Mouse (Mus musculus) urinary bladder, postnatal 14 days (tissue): ENCODE data around the gene Rbpjl.

Source experiments
- DNase-seq: peaks from one replicate; pipeline ENCODE4 v3.0.0; 2021; ENCODE audit warnings: low spot score

Gene Rbpjl

GRCm38 (mm10) chr2:164402906-164403305 lies at the start of gene Rbpjl:
Gene Rbpjl, plus strand, starts transcription at chr2:164403141.
- DNase-seq, result peak; percentile 84

DNA sequence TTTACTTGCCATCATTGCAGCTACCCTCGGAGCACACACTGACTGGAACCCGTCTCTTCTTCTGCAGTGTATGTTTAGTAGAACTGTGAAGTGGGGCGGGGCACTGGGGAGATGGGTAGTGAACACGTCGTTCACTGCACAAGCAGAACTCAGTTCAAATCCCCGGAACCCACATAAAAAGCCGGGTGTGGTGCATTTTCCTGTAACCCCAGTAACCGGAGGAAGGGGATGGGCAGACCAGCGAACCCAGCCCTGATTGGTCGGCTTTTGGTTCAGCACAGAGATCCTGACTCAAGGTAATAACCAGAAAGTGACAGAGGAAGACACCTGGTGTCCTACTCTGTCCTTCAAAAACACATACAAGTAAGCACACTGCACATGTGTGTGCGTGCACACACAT lies 49.6 kb upstream of the Rbpjl start:
- DNase-seq, result no peak

DNA sequence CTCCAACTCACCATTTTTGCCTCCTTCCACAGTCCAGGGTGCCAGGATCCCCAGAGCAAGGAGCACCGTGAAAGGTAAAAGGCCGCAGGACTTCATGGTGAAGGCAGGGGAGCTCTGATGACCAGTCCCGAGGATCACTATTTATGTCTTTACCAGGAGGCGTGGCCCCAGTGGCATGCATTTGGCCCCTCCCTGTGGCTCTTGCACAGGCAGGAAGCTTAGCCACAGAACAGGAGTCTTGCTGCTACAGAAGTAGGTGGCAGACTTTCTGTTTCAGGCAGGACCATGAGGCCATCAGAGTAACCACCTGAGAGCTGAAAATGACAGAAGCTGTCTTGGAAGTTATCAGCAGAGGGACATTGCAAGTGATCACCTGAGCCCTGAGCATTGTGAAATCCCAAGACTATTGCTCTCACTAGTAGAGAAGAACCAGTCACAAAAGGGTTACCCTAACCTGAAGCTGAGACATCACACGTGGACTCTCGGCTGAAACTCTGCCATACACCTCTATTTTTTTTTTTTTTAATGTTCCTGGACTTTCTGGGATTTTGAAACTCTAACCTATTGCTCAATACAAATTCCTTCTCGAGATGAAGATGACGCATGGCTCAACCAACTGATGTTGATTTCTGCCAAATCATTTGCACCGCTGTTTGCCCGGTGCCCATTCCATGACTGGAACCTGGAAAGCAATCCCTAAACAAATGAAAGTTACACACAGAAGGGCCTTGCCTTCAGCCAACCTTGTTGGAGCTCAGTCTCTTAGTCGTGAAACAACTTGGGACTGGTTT lies 46.6 kb upstream of the Rbpjl start:
- no peak for DNase-seq

DNA sequence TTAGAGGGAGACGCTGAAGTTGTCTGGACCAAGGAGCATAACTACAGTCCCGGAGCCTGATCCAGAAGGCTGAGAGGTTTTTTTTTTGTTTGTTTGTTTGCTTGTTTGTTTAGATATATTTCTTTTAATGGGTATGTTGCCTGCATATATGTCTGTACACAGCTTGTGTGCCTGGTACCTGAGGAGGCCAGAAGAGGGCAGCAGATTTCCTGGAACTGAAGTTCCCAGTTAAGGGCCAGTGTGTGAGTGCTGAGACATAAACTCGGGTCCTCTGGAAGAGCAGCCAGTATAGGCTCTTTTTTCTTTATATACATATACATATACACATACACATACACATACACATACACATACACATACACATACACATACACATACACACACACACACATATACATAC lies 44.6 kb upstream of the Rbpjl start:
- peak; percentile 17 for DNase-seq

- no peak for DNase-seq
Measured at GRCm38 (mm10) chr2:164359031-164359430, 43.9 kb upstream of the Rbpjl start.

DNA sequence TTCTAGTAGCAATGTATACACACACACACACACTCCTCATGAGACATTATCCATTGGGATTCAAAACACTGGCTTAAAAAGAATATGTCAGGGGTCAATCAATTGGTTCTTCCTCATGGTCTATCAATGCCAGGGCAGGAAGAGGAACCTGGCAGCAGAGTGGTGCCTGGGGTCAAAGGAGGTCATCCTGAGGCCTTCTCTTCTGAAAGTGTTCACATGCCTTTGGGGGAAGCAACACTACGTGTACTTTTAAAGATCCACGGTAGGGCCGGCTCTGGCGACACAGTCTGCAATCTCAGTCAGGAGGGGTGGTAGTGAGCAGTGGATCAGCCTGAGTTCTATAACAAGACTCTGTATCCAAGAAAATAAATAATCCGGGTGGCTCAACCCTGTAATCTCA lies 43.3 kb upstream of the Rbpjl start:
- no peak for DNase-seq

DNA sequence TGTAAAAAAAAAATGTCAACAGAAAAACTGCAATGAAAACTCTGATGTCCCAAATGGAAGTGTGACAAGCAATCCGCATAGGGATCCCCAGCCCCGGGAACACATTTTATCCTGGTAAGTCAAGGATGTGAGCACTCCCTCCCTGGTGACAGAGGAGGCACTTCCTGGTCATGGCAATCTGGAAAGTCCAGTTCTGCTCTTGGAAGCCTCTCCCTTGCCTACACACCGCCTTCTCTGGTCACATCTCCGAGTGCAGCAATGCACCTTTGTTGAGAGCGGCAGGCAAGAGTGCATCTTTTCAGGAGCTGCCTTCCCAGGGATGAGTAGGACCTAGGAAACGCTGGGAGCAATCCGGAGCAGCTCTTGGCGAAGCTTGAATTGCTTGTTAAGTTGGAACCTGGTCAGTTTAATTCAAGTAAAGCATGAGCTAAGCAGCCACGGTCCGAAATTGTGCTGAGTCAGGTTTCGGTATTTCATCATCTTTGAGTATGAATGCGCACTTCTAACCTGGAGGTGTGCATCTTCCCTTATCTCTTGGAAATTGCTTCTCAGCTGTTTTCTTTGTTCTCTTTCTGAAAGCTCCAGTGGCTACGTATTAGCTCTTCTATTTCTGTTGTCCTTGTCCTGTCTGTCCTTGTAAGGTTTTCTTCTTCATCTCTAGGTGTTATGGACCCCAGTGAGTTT lies 41.8 kb upstream of the Rbpjl start:
- DNase-seq, result peak; percentile 22

GRCm38 (mm10) chr2:164366947-164367346 lies 36.0 kb upstream of the Rbpjl start:
- no peak for DNase-seq

GRCm38 (mm10) chr2:164368620-164369105 lies 34.3 kb upstream of the Rbpjl start:
- DNase-seq, result no peak

GRCm38 (mm10) chr2:164371371-164371770 lies 31.6 kb upstream of the Rbpjl start:
- no peak for DNase-seq

GRCm38 (mm10) chr2:164372408-164373053 lies 30.4 kb upstream of the Rbpjl start:
- no peak for DNase-seq

GRCm38 (mm10) chr2:164373187-164373586 lies 29.8 kb upstream of the Rbpjl start:
- peak; percentile 54 for DNase-seq

- no peak for DNase-seq
Measured at GRCm38 (mm10) chr2:164377478-164378426, 25.2 kb upstream of the Rbpjl start.

DNA sequence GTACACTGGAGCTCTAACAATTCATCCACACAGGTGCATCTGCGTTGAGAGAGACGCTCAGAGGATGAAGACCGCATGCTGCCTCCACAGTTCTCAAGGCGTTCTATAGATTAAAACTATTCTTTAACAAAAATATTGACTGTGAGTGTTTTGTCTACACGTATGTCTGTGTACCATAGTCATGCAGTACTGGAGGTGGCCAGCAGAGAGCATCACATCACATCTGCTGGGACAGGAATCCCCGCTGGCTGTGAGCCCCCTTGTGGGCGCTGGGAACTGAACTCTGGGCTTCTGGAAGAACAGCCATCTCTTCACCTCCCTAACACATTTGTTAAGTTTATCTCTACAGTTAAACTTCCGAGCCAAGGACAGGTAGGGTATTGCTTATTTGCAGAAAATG lies 21.2 kb upstream of the Rbpjl start:
- no peak for DNase-seq

DNA sequence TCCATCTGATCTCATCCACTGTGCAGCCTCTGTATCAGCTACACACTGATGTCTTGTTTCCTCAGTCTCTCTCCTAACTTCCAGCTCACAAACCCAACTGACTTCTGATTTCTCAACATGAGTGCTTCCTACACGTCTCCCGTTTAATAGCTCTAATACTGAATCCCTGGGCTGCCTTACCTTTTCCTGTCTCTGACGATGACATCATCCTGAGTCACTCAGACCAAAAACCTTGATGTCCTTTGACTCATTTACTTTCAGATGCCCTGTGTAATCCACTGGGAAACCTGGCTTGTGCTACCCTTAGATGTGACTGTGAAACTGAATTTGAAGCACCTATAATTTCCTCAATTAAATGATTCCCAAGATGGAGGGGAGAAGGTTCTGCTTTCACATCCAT lies 20.0 kb upstream of the Rbpjl start:
- DNase-seq, result no peak

DNA sequence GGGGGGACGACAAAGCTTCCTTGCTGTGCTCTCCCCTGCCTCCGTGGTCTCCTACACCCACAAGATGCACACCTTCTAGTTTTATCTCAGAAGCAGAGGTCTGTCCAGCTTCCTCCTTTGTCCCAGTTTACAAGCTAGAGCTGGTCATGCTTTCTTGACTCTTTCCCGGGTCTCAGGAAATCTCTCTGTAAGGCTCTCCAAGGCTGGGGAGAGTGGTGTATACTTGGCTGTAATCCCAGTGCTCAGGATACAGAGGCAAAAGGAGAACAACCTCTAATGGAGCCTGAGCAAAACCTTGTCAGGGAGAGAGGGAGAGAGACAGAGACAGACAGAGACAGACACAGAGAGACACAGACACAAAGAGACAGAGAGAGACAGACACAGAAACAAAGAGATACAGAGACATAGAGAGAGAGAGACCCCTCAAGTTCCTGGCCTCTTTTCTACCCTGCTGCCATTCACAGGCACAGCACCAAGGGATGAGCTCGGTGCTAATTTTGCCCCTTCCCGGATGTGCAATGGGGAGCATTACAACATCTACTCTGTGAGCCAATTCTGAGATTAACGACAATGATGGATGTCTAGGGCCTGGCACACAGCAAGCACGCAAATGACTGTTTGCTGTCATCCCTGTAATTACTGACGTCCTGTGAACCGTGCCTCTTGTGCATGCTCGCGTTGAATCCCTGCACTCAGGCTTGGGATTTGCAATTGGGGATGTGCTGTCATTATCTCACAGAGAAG lies 19.1 kb upstream of the Rbpjl start:
- no peak for DNase-seq

DNA sequence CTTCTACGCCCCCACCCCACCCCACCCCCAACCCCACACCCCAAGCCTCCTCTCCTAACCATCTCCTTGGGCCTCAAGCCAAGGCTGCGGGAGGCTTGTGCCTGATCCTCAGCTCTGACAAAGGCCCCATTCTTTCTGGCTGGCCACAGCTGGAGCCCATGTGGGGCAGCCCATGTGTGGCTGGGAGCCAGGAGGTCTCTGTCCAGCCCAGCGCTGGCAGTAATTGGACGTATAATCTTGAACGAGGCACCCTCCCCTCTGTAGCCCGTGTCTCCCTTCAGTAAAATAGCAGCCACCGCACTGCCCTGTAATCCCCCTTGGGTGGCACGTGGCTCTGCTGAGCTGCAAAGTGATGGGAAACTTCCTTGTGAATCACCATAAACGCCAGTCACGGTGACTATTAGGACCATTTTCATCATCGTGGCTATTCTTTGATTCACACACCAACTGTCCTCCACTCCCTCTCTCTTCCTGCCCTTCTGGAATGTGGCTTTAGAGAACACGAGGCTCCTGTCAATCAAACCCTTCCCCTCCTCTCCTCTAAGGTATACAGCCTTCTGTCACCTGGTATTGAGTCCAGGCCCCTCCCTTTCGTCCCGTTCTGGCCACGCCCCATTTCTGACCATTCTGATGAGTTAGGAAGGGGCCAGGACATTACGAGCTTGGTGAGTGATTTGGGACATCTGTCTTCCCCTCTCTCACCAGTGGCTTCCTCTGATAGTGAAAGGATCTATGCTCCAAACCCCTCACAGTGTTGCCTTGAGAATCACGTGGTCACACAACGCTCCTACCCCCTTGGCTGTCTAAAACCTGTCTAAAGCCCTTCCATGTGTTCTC lies 16.8 kb upstream of the Rbpjl start:
- DNase-seq, result no peak

DNA sequence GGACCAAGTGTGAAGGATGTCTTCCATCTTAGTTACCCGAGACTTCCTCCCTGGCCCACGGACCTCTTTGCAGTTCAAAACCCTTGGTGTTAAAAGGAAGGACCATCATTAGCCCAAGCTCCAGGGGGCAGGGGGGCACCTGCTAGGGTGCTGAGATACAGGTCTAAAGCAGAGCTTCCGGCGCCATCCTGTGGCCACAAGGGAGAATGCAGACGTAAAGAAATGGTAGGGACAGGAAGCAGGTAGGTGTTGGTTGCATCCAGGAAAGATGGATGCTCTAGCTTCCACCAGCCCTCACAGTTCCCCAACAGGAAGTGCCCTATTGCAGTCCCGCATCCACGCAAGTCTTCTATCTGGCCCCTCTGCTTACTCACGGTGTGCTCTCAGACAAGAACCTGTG lies 16.0 kb upstream of the Rbpjl start:
- peak; percentile 41 for DNase-seq

GRCm38 (mm10) chr2:164389020-164389419 lies 13.9 kb upstream of the Rbpjl start, which contains the start of gene Slpi:
Gene Slpi, minus strand, starts transcription at chr2:164389095.
- no peak for DNase-seq

GRCm38 (mm10) chr2:164389499-164389898 lies 13.4 kb upstream of the Rbpjl start:
- DNase-seq, result peak; percentile 86
